Mouse (Mus musculus): ENCODE measurements at regions not wholly inside any gene's neighbourhood (a gene's known extent, or its start where the extent isn't known, plus 50 kb on each side); places are given as distances from the start of the nearest gene placed in this dataset.

- DNase-seq, result no peak
Observed at GRCm38 (mm10) chr4:87665149-87665548, 368.0 kb downstream of the Mllt3 start.

GRCm38 (mm10) chr4:87662876-87663275, 370.3 kb downstream of the Mllt3 start:
- DNase-seq, result no peak

GRCm38 (mm10) chr4:87658316-87658715, 374.8 kb downstream of the Mllt3 start:
- DNase-seq, result no peak

- no peak for DNase-seq
Observed at GRCm38 (mm10) chr4:87657855-87658254, 375.3 kb downstream of the Mllt3 start.

- no peak for DNase-seq
Observed at GRCm38 (mm10) chr4:87653440-87654165, 379.6 kb downstream of the Mllt3 start.

GRCm38 (mm10) chr4:87652314-87652934, 380.7 kb downstream of the Mllt3 start:
- DNase-seq, result no peak

- no peak for DNase-seq
Observed at GRCm38 (mm10) chr4:87651275-87651674, 381.9 kb downstream of the Mllt3 start.

- DNase-seq, result peak; percentile 36
Observed at GRCm38 (mm10) chr4:87650837-87651236, 382.3 kb downstream of the Mllt3 start.

GRCm38 (mm10) chr4:87650393-87650792, 382.8 kb downstream of the Mllt3 start:
- DNase-seq, result no peak

- no peak for DNase-seq
Observed at GRCm38 (mm10) chr4:87648919-87649318, 384.2 kb downstream of the Mllt3 start.

- peak; percentile 82 for DNase-seq
Observed at GRCm38 (mm10) chr4:87647932-87648911, 384.9 kb downstream of the Mllt3 start.

- DNase-seq, result peak; percentile 48
Observed at GRCm38 (mm10) chr4:87642002-87642401, 391.2 kb downstream of the Mllt3 start.

- DNase-seq, result no peak
Observed at GRCm38 (mm10) chr4:87641551-87641950, 391.6 kb downstream of the Mllt3 start.

GRCm38 (mm10) chr4:87638380-87638646, 394.9 kb downstream of the Mllt3 start:
- no peak for DNase-seq

- no peak for DNase-seq
Observed at GRCm38 (mm10) chr4:87637629-87638379, 395.4 kb downstream of the Mllt3 start.

GRCm38 (mm10) chr4:87611116-87611515, 380.8 kb upstream of the Slc24a2 start:
- peak; percentile 17 for DNase-seq

GRCm38 (mm10) chr4:87593644-87594043, 363.4 kb upstream of the Slc24a2 start:
- no peak for DNase-seq

- no peak for DNase-seq
Observed at GRCm38 (mm10) chr4:87590797-87591196, 360.5 kb upstream of the Slc24a2 start.

- DNase-seq, result no peak
Observed at GRCm38 (mm10) chr4:87578164-87578563, 347.9 kb upstream of the Slc24a2 start.

GRCm38 (mm10) chr4:87570950-87571349, 340.7 kb upstream of the Slc24a2 start:
- DNase-seq, result no peak

GRCm38 (mm10) chr4:87570470-87570891, 340.2 kb upstream of the Slc24a2 start:
- DNase-seq, result no peak

GRCm38 (mm10) chr4:87566616-87567015, 336.3 kb upstream of the Slc24a2 start:
- no peak for DNase-seq

- no peak for DNase-seq
Observed at GRCm38 (mm10) chr4:87554912-87555311, 324.6 kb upstream of the Slc24a2 start.

Data from kidney, adult 11 months (tissue).